Mouse (Mus musculus): ENCODE results near the gene Ephb4. TPM values are rescaled to one million over a fixed set of nuclear protein-coding genes. Genes with fewer than 3 reads are reported as not detected.

Ephb4 gene
- total and polyA plus RNA-seq, 3 experiments = 35.2 to 53.9 (median 45.9) TPM

DNA sequence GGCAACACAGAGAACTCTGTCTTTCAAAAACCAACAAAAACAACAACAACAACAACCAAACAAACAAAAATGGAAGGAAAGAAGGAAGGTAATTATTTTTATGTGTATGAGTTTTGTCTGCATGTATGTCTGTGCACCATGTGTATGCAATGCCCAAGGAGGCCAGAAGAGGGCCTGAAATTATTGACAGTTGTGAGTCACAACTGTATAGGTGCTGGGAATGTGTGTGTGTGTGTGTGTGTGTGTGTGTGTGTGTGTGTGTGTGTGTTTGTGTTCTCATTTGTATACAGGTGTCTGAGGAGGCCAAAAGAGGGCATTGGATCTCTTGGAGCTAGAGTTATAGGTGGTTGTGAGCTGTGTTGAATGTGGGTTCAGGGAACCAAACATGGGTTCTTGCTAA lies 6.0 kb upstream of the Ephb4 start:
- intact Hi-C loops (cut with DNase I) = loop anchor here (10.0 kb wide), 1 partner anchor 379 kb away; the partner anchor contains the start of gene Cldn15
- peak; percentile 23; the same call in 1 of the 2 replicates for TF ChIP-seq CTCF (IDR thresholded peaks at IDR 0.05)
- TF ChIP-seq EP300 (IDR thresholded peaks at IDR 0.05; ENCODE audit: insufficient read depth, low read depth, low read length) = no peak
- H3K9ac ChIP-seq (ENCODE audit: low read depth, low read length) = no peak overlapping the region
- DNase-seq = no peak
- peaks cover 11% of the 10 kb centered on the region for H3K4me1 ChIP-seq (ENCODE audit: control insufficient read depth, insufficient read depth, low read length)
- H3K36me3 ChIP-seq (ENCODE audit: control insufficient read depth, insufficient read depth, low read length) = no peaks in the 10 kb centered on the region
- H3K27ac ChIP-seq = no peak overlapping the region
- H3K27me3 ChIP-seq (ENCODE audit: control insufficient read depth, insufficient read depth, low read length) = no peaks in the 10 kb centered on the region
- H3K79me2 ChIP-seq (replicated peaks; ENCODE audit: control insufficient read depth, insufficient read depth, low read length) = no peaks in the 10 kb centered on the region
- no peak overlapping the region for H3K4me3 ChIP-seq

DNA sequence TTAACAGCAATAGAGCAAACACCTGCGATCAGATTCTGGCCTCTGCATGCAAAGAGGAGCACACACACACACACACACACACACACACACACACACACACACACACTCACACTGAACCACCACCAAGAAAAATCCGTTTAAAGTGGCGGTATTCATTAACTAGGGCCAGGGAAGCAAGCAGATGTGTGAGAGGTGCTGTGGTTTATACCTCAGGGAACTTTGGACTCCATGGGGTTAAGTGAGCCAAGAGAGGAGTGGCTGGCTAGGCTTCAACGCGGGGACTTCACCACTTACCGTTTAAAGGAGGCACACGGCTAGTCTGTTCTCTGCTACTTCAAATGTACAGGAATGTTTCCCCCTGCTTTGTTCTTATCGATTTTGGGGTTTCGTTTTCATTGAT lies 4.1 kb upstream of the Ephb4 start:
- TF ChIP-seq EP300 (IDR thresholded peaks at IDR 0.05; ENCODE audit: insufficient read depth, low read depth, low read length) (no peak), POLR2A (IDR thresholded peaks at IDR 0.05; ENCODE audit: insufficient read depth, low read depth, low read length) (no peak), CTCF (IDR thresholded peaks at IDR 0.05) (no peak)
- H3K27me3 ChIP-seq (ENCODE audit: control insufficient read depth, insufficient read depth, low read length) = no peaks in the 10 kb centered on the region
- H3K79me2 ChIP-seq (replicated peaks; ENCODE audit: control insufficient read depth, insufficient read depth, low read length) = no peaks in the 10 kb centered on the region; the same call in 1 of the 2 replicates
- H3K36me3 ChIP-seq (ENCODE audit: control insufficient read depth, insufficient read depth, low read length) = no peaks in the 10 kb centered on the region
- no peak overlapping the region; the same call in 1 of the 2 replicates for H3K27ac ChIP-seq
- H3K4me3 ChIP-seq = no peak overlapping the region
- DNase-seq = no peak
- intact Hi-C loops (cut with DNase I) = loop anchor here (10.0 kb wide), 1 partner anchor 381 kb away; the partner anchor contains the start of gene Cldn15
- no peak overlapping the region for H3K9ac ChIP-seq (ENCODE audit: low read depth, low read length)
- WGBS = 17% methylated on average over 9 of the region's 9 CpGs
- peaks cover 5% of the 10 kb centered on the region for H3K4me1 ChIP-seq (ENCODE audit: control insufficient read depth, insufficient read depth, low read length)

DNA sequence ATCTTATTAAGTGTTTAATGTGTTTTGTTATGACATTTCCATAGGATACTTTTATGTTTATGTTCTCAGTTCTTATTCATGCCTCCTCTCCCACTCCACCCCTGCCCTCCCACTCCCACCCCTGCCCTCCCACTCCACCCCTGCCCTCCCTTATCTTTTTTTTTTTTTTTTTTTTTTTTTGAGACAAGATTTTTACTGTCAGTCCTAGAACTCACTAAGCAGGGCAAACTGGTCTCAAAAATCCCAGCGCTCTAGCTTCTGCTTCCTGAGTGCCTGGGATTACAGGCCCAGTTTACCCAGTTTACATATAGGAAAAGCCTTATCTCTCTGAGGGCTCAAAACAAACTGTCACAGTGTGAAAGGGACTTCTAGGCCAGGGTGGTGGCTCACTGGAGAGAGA lies 3.5 kb upstream of the Ephb4 start:
- intact Hi-C loops (cut with DNase I) = loop anchor here (10.0 kb wide), 1 partner anchor 382 kb away; the partner anchor contains the start of gene Cldn15
- H3K4me1 ChIP-seq (ENCODE audit: control insufficient read depth, insufficient read depth, low read length) = peaks cover 5% of the 10 kb centered on the region
- no peaks in the 10 kb centered on the region for H3K36me3 ChIP-seq (ENCODE audit: control insufficient read depth, insufficient read depth, low read length)
- DNase-seq = no peak
- no peaks in the 10 kb centered on the region; the same call in 1 of the 2 replicates for H3K79me2 ChIP-seq (replicated peaks; ENCODE audit: control insufficient read depth, insufficient read depth, low read length)
- H3K27me3 ChIP-seq (ENCODE audit: control insufficient read depth, insufficient read depth, low read length) = no peaks in the 10 kb centered on the region
- WGBS = 94% methylated on average over 1 of the region's 1 CpGs
- H3K9ac ChIP-seq (ENCODE audit: low read depth, low read length) = no peak overlapping the region
- no peak for TF ChIP-seq POLR2A (IDR thresholded peaks at IDR 0.05; ENCODE audit: insufficient read depth, low read depth, low read length)
- no peak for TF ChIP-seq EP300 (IDR thresholded peaks at IDR 0.05; ENCODE audit: insufficient read depth, low read depth, low read length)
- TF ChIP-seq CTCF (IDR thresholded peaks at IDR 0.05) = no peak
- no peak overlapping the region; the same call in 1 of the 2 replicates for H3K27ac ChIP-seq
- no peak overlapping the region for H3K4me3 ChIP-seq

DNA sequence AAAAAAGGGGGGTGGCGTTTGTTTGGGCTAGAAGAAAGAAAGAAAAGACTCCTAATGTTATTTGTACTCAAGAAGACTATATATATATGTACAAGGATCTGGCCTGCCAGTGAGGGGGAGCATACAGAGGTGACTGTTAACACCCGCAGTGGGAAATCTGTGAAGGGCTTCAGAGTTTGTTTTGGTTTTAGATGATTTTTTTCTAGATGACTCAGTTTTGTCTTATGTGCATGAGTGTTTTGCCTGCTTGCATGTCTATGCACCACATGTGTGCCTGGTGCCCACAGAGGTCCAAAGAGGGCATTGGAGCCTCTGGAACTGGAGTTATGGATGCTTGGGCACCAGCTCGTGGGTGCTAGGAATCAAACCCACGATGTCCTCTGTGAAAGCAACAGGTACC lies 2.9 kb upstream of the Ephb4 start:
- H3K27me3 ChIP-seq (ENCODE audit: control insufficient read depth, insufficient read depth, low read length) = no peaks in the 10 kb centered on the region
- WGBS = 84% methylated on average over 4 of the region's 4 CpGs
- TF ChIP-seq CTCF (IDR thresholded peaks at IDR 0.05) (no peak), POLR2A (IDR thresholded peaks at IDR 0.05; ENCODE audit: insufficient read depth, low read depth, low read length) (no peak), EP300 (IDR thresholded peaks at IDR 0.05; ENCODE audit: insufficient read depth, low read depth, low read length) (no peak)
- no peaks in the 10 kb centered on the region for H3K36me3 ChIP-seq (ENCODE audit: control insufficient read depth, insufficient read depth, low read length)
- H3K4me1 ChIP-seq (ENCODE audit: control insufficient read depth, insufficient read depth, low read length) = peaks cover 5% of the 10 kb centered on the region
- DNase-seq = no peak
- H3K4me3 ChIP-seq = no peak overlapping the region
- no peak overlapping the region for H3K9ac ChIP-seq (ENCODE audit: low read depth, low read length)
- no peak overlapping the region for H3K27ac ChIP-seq
- no peaks in the 10 kb centered on the region; the same call in 1 of the 2 replicates for H3K79me2 ChIP-seq (replicated peaks; ENCODE audit: control insufficient read depth, insufficient read depth, low read length)
- intact Hi-C loops (cut with DNase I) = loop anchor here (10.0 kb wide), 1 partner anchor 382 kb away; the partner anchor contains the start of gene Cldn15

DNA sequence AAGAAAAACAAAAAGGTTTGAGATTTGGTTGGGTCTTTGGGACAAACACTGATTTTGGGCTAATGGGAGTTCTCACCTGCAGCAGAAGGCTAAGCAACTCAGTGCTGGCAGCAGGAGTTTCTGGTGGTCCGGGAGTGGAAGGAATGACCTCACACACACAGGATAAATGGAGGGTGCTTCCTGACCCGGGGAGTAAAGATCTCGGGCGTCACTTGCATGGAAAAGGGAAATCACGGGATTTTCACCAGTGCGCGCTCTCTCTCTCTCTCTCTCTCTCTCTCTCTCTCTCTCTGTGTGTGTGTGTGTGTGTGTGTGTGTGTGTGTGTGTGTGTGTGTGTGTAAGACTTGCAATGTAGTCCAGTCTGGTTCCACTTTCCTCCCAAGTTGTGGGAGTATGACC lies 2.1 kb upstream of the Ephb4 start:
- TF ChIP-seq EP300 (IDR thresholded peaks at IDR 0.05; ENCODE audit: insufficient read depth, low read depth, low read length) (0 out of 2 replicates have a peak, but pooled peaks have one; percentile 23), POLR2A (IDR thresholded peaks at IDR 0.05; ENCODE audit: insufficient read depth, low read depth, low read length) (no peak)
- no peak for DNase-seq
- Histone ChIP-seq H3K36me3 (ENCODE audit: control insufficient read depth, insufficient read depth, low read length) (no peaks in the 10 kb centered on the region), H3K4me3 (no peak overlapping the region), H3K27ac (peak overlapping the region; percentile 92), H3K79me2 (replicated peaks; ENCODE audit: control insufficient read depth, insufficient read depth, low read length) (peaks cover 2% of the 10 kb centered on the region; the same call in 1 of the 2 replicates), H3K9ac (ENCODE audit: low read depth, low read length) (no peak overlapping the region), H3K4me1 (ENCODE audit: control insufficient read depth, insufficient read depth, low read length) (peaks cover 6% of the 10 kb centered on the region), H3K27me3 (ENCODE audit: control insufficient read depth, insufficient read depth, low read length) (no peaks in the 10 kb centered on the region)
- 52% methylated on average over 7 of the region's 7 CpGs for WGBS
- intact Hi-C loops (cut with DNase I) = loop anchor here (1.0 to 10.0 kb wide), 3 partner anchors 9 to 383 kb away; partner anchors contain the start of gene Cldn15
